Mouse (Mus musculus) MEL (cell line): Measurements from ENCODE around the gene Met.

Experiments used
- CTCF ChIP-seq, 3 experiments: IDR thresholded peaks in 2 of 3; conservative IDR thresholded peaks in 1 of 3; 2 replicates each; pipeline ENCODE4 v1.5.1; 2011 to 2012; ENCODE audit warnings: low read length in 3 of 3, low read depth in 2 of 3, mild to moderate bottlenecking in 2 of 3, improper control_type of control experiment in 1 of 3, inconsistent platforms in 1 of 3, mixed read lengths in 1 of 3, moderate library complexity in 1 of 3; ENCODE audit not compliant: control insufficient read depth in 1 of 3, insufficient read depth in 1 of 3, poor library complexity in 1 of 3, severe bottlenecking in 1 of 3
- EP300 ChIP-seq, 2 experiments: IDR thresholded peaks; 2 replicates each; pipeline ENCODE4 v1.6.1; 2011; ENCODE audit warnings: improper control_type of control experiment in 2 of 2, low read length in 2 of 2, low read depth in 1 of 2, mild to moderate bottlenecking in 1 of 2
- ETS1 ChIP-seq: IDR thresholded peaks from 2 replicates; pipeline ENCODE4 v1.6.1; 2012; ENCODE audit warnings: low read depth, mild to moderate bottlenecking, inconsistent platforms, low read length, improper control_type of control experiment, moderate library complexity
- GATA1 ChIP-seq: IDR thresholded peaks from 2 replicates; pipeline ENCODE4 v1.6.1; 2011; ENCODE audit warnings: low read depth, low read length, improper control_type of control experiment
- HCFC1 ChIP-seq: IDR thresholded peaks from 2 replicates; pipeline ENCODE4 v1.6.1; 2012; ENCODE audit warnings: low read depth, mild to moderate bottlenecking, inconsistent platforms, low read length, improper control_type of control experiment, moderate library complexity
- JUND ChIP-seq: IDR thresholded peaks from 2 replicates; pipeline ENCODE4 v1.6.1; 2011; ENCODE audit warnings: low read depth, mild to moderate bottlenecking, improper control_type of control experiment, low read length
- MXI1 ChIP-seq: IDR thresholded peaks from 2 replicates; pipeline ENCODE4 v1.6.1; 2011; ENCODE audit warnings: mild to moderate bottlenecking, low read depth, low read length, improper control_type of control experiment
- MYB ChIP-seq: IDR thresholded peaks from 2 replicates; pipeline ENCODE4 v1.6.1; 2011; ENCODE audit warnings: mild to moderate bottlenecking, low read depth, low read length, improper control_type of control experiment
- NRF1 ChIP-seq: IDR thresholded peaks from 2 replicates; pipeline ENCODE4 v1.6.1; 2014; ENCODE audit warnings: low read depth, mild to moderate bottlenecking, inconsistent platforms, low read length, improper control_type of control experiment, moderate library complexity; ENCODE audit not compliant: poor library complexity, insufficient read depth, severe bottlenecking
- POLR2A ChIP-seq, 2 experiments: IDR thresholded peaks; 2 replicates each; pipeline ENCODE4 v1.6.1; 2011 to 2012; ENCODE audit warnings: low read length in 2 of 2, mild to moderate bottlenecking in 2 of 2, control low read depth in 1 of 2, improper control_type of control experiment in 1 of 2, low read depth in 1 of 2, moderate library complexity in 1 of 2; ENCODE audit not compliant: control insufficient read depth in 1 of 2, insufficient read depth in 1 of 2, poor library complexity in 1 of 2
- POLR2AphosphoS2 ChIP-seq: IDR thresholded peaks from 2 replicates; pipeline ENCODE4 v1.6.1; 2011; ENCODE audit warnings: low read length, improper control_type of control experiment
- RCOR1 ChIP-seq: IDR thresholded peaks from 2 replicates; pipeline ENCODE4 v1.6.1; 2012; ENCODE audit warnings: low read depth, mild to moderate bottlenecking, inconsistent platforms, low read length, improper control_type of control experiment
- SIN3A ChIP-seq: IDR thresholded peaks from 2 replicates; pipeline ENCODE4 v1.6.1; 2012; ENCODE audit warnings: low read length, improper control_type of control experiment, inconsistent platforms
- ZNF384 ChIP-seq: IDR thresholded peaks from 2 replicates; pipeline ENCODE4 v1.6.1; 2012; ENCODE audit warnings: low read depth, mild to moderate bottlenecking, inconsistent platforms, low read length, improper control_type of control experiment

DNA sequence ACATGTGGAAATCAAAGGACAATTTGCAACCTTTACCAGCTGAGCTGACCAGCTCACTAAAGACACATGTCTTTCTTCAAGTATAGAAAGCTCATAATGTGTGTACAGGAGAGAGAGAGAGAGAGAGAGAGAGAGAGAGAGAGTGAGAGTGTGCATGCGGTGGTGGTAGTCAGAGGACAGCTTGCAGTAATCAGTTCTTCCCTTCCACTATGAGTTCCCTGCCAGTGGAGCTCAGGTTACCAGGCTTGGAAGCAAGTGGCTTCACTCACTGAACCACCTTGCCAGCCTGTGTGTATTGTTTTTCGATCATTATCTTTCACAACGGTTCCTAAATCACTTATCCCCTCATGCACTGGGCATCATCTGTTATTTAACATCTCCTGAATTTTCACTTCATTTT, 34.6 kb upstream of the Met start:
- TF ChIP-seq CTCF (IDR thresholded peaks at IDR 0.05 in 2 of 3, conservative IDR thresholded peaks at IDR 0.05 in 1 of 3; ENCODE audit: control insufficient read depth in 1 of 3, insufficient read depth in 1 of 3, low read depth in 2 of 3, low read length in 3 of 3, poor library complexity in 1 of 3, severe bottlenecking in 1 of 3) (no peak), GATA1 (no peak), ETS1 (no peak), MYB (no peak), POLR2AphosphoS2 (no peak), SIN3A (no peak), EP300 (IDR thresholded peaks at IDR 0.05; ENCODE audit: low read depth in 1 of 2, low read length in 2 of 2) (no peak), POLR2A (IDR thresholded peaks at IDR 0.05; ENCODE audit: control insufficient read depth in 1 of 2, insufficient read depth in 1 of 2, low read depth in 1 of 2, low read length in 2 of 2, poor library complexity in 1 of 2) (no peak), MXI1 (no peak), JUND (no peak), HCFC1 (no peak), ZNF384 (no peak), RCOR1 (no peak), NRF1 (no peak)
